Mouse (Mus musculus) cerebellum, adult 9-11 months (tissue): ENCODE measurements around the gene AU022252.
A peak's percentile ranks its signal among the peaks of the same experiment; 100 is the strongest.

Source experiments
- DNase-seq: peaks from one replicate; pipeline ENCODE4 v3.0.0; 2022

The AU022252 gene

GRCm38 (mm10) chr4:119188060-119188785 is 44.3 kb downstream of the AU022252 start:
- DNase-seq: no peak

- no peak for DNase-seq
Measured at GRCm38 (mm10) chr4:119185771-119186170, 46.7 kb downstream of the AU022252 start.

- no peak for DNase-seq
Measured at GRCm38 (mm10) chr4:119183525-119183924, 49.0 kb downstream of the AU022252 start.

GRCm38 (mm10) chr4:119181456-119181855 is 51.1 kb downstream of the AU022252 start:
- no peak for DNase-seq

GRCm38 (mm10) chr4:119180133-119180707 is 52.3 kb downstream of the AU022252 start:
- DNase-seq: no peak

GRCm38 (mm10) chr4:119178331-119178730 is 54.2 kb downstream of the AU022252 start:
- DNase-seq: no peak

GRCm38 (mm10) chr4:119177702-119178101 is 54.8 kb downstream of the AU022252 start:
- DNase-seq: no peak

GRCm38 (mm10) chr4:119173851-119174453 is 58.6 kb downstream of the AU022252 start, which contains the start of gene Zfp691:
Gene Zfp691 (minus strand): TSS chr4:119174195.
- peak; percentile 96 for DNase-seq

GRCm38 (mm10) chr4:119172919-119173650 is 59.4 kb downstream of the AU022252 start:
- no peak for DNase-seq

- DNase-seq: peak; percentile 79
Measured at GRCm38 (mm10) chr4:119167663-119168062, 64.8 kb downstream of the AU022252 start.

GRCm38 (mm10) chr4:119167068-119167467 is 65.4 kb downstream of the AU022252 start:
- no peak for DNase-seq

- no peak for DNase-seq
Measured at GRCm38 (mm10) chr4:119165916-119166315, 66.6 kb downstream of the AU022252 start.

GRCm38 (mm10) chr4:119162990-119163389 is 69.5 kb downstream of the AU022252 start:
- no peak for DNase-seq

- DNase-seq: no peak
Measured at GRCm38 (mm10) chr4:119161358-119161757, 71.2 kb downstream of the AU022252 start.

GRCm38 (mm10) chr4:119157891-119158290 is 74.6 kb downstream of the AU022252 start:
- DNase-seq: no peak

GRCm38 (mm10) chr4:119157186-119157585 is 75.3 kb downstream of the AU022252 start:
- no peak for DNase-seq
